Mouse (Mus musculus): ENCODE results near the gene Mum1. TPM values are rescaled to one million over a fixed set of nuclear protein-coding genes. Genes with fewer than 3 reads are reported as not detected.

Gene Mum1
- polyA plus RNA-seq, 1 experiment from 2014 or later: 34.0 TPM

GRCm38 (mm10) chr10:80255881-80256535, 29.8 kb downstream of the Mum1 start:
- no peak overlapping the region for H3K9ac ChIP-seq (replicated peaks; ENCODE audit: low read depth)
- H3K9me3 ChIP-seq (ENCODE audit: low read length): no peaks in the 10 kb centered on the region
- TF ChIP-seq EP300 (IDR thresholded peaks at IDR 0.05) (no peak), CTCF (IDR thresholded peaks at IDR 0.05) (peak; percentile 37)
- peaks cover 22% of the 10 kb centered on the region; the same call in 1 of the 2 replicates for H3K36me3 ChIP-seq (ENCODE audit: insufficient read depth, low read length)
- H3K27me3 ChIP-seq (replicated peaks; ENCODE audit: insufficient read depth, low read length): no peaks in the 10 kb centered on the region
- DNase-seq (ENCODE audit: low spot score) (peak; percentile 9), ATAC-seq (no peak)
- no peak overlapping the region for H3K4me3 ChIP-seq (ENCODE audit: low read depth, low read length)
- no peak overlapping the region for H3K4me2 ChIP-seq (replicated peaks; ENCODE audit: low read depth, low read length)
- H3K4me1 ChIP-seq (ENCODE audit: insufficient read depth, low read depth, low read length): peaks cover 5% of the 10 kb centered on the region; the same call in 1 of the 2 replicates
- H3K27ac ChIP-seq (ENCODE audit: low read length): no peak overlapping the region
- 85% methylated on average over 5 of the region's 5 CpGs for WGBS

GRCm38 (mm10) chr10:80257936-80258335, 31.7 kb downstream of the Mum1 start:
- Histone ChIP-seq H3K4me2 (replicated peaks; ENCODE audit: low read depth, low read length) (no peak overlapping the region), H3K4me3 (ENCODE audit: low read depth, low read length) (no peak overlapping the region), H3K27me3 (replicated peaks; ENCODE audit: insufficient read depth, low read length) (no peaks in the 10 kb centered on the region), H3K27ac (ENCODE audit: low read length) (no peak overlapping the region), H3K36me3 (ENCODE audit: insufficient read depth, low read length) (peaks cover 22% of the 10 kb centered on the region; the same call in 1 of the 2 replicates), H3K4me1 (ENCODE audit: insufficient read depth, low read depth, low read length) (peaks cover 10% of the 10 kb centered on the region; the same call in 1 of the 2 replicates), H3K9me3 (ENCODE audit: low read length) (no peaks in the 10 kb centered on the region), H3K9ac (replicated peaks; ENCODE audit: low read depth) (no peak overlapping the region)
- ATAC-seq (no peak), DNase-seq (ENCODE audit: low spot score) (no peak)
- WGBS: 88% methylated on average over 2 of the region's 2 CpGs
- TF ChIP-seq EP300 (IDR thresholded peaks at IDR 0.05) (no peak), CTCF (IDR thresholded peaks at IDR 0.05) (no peak)

- Histone ChIP-seq H3K9me3 (ENCODE audit: low read length) (no peaks in the 10 kb centered on the region), H3K4me3 (ENCODE audit: low read depth, low read length) (no peak overlapping the region), H3K27ac (ENCODE audit: low read length) (no peak overlapping the region), H3K27me3 (replicated peaks; ENCODE audit: insufficient read depth, low read length) (no peaks in the 10 kb centered on the region), H3K4me1 (ENCODE audit: insufficient read depth, low read depth, low read length) (peaks cover 10% of the 10 kb centered on the region; the same call in 1 of the 2 replicates), H3K9ac (replicated peaks; ENCODE audit: low read depth) (no peak overlapping the region), H3K4me2 (replicated peaks; ENCODE audit: low read depth, low read length) (no peak overlapping the region), H3K36me3 (ENCODE audit: insufficient read depth, low read length) (peaks cover 22% of the 10 kb centered on the region; the same call in 1 of the 2 replicates)
- TF ChIP-seq EP300 (IDR thresholded peaks at IDR 0.05) (no peak), CTCF (IDR thresholded peaks at IDR 0.05) (no peak)
- WGBS: 88% methylated on average over 14 of the region's 14 CpGs
- ATAC-seq: no peak
- no peak for DNase-seq (ENCODE audit: low spot score)
Measured at GRCm38 (mm10) chr10:80258752-80259462, 32.7 kb downstream of the Mum1 start.

GRCm38 (mm10) chr10:80259463-80259805, 33.2 kb downstream of the Mum1 start:
- Histone ChIP-seq H3K4me3 (ENCODE audit: low read depth, low read length) (no peak overlapping the region), H3K36me3 (ENCODE audit: insufficient read depth, low read length) (peaks cover 22% of the 10 kb centered on the region; the same call in 1 of the 2 replicates), H3K27me3 (replicated peaks; ENCODE audit: insufficient read depth, low read length) (no peaks in the 10 kb centered on the region), H3K27ac (ENCODE audit: low read length) (no peak overlapping the region), H3K9ac (replicated peaks; ENCODE audit: low read depth) (no peak overlapping the region), H3K4me1 (ENCODE audit: insufficient read depth, low read depth, low read length) (peaks cover 10% of the 10 kb centered on the region; the same call in 1 of the 2 replicates), H3K9me3 (ENCODE audit: low read length) (no peaks in the 10 kb centered on the region), H3K4me2 (replicated peaks; ENCODE audit: low read depth, low read length) (no peak overlapping the region)
- ATAC-seq (no peak), DNase-seq (ENCODE audit: low spot score) (no peak)
- no peak for TF ChIP-seq EP300 (IDR thresholded peaks at IDR 0.05)
- TF ChIP-seq CTCF (IDR thresholded peaks at IDR 0.05): no peak
- WGBS: 78% methylated on average over 6 of the region's 6 CpGs

- Histone ChIP-seq H3K27me3 (replicated peaks; ENCODE audit: insufficient read depth, low read length) (no peaks in the 10 kb centered on the region), H3K4me1 (ENCODE audit: insufficient read depth, low read depth, low read length) (peaks cover 10% of the 10 kb centered on the region; the same call in 1 of the 2 replicates), H3K27ac (ENCODE audit: low read length) (peak overlapping the region; percentile 98), H3K9me3 (ENCODE audit: low read length) (no peaks in the 10 kb centered on the region), H3K36me3 (ENCODE audit: insufficient read depth, low read length) (peaks cover 20% of the 10 kb centered on the region; the same call in 1 of the 2 replicates), H3K4me3 (ENCODE audit: low read depth, low read length) (peak overlapping the region; percentile 47), H3K4me2 (replicated peaks; ENCODE audit: low read depth, low read length) (peak overlapping the region; percentile 80), H3K9ac (replicated peaks; ENCODE audit: low read depth) (peak overlapping the region; percentile 39)
- TF ChIP-seq CTCF (IDR thresholded peaks at IDR 0.05) (no peak), EP300 (IDR thresholded peaks at IDR 0.05) (no peak)
- 8% methylated on average over 19 of the region's 19 CpGs for WGBS
- no peak for ATAC-seq
- DNase-seq (ENCODE audit: low spot score): no peak
Measured at GRCm38 (mm10) chr10:80259861-80260641, 33.8 kb downstream of the Mum1 start.
